Mouse (Mus musculus): Measurements from ENCODE around the gene Pusl1. TPM values are rescaled to one million over a fixed set of nuclear protein-coding genes. Genes with fewer than 3 reads are reported as not detected.

The Pusl1 gene
- total RNA-seq, 2 experiments from 2014 or later: 42.9 to 49.0 TPM

GRCm38 (mm10) chr4:155888181-155888580 is 3.4 kb downstream of the Pusl1 start:
- no peak for DNase-seq (ENCODE audit: low spot score in 2 of 2)

DNA sequence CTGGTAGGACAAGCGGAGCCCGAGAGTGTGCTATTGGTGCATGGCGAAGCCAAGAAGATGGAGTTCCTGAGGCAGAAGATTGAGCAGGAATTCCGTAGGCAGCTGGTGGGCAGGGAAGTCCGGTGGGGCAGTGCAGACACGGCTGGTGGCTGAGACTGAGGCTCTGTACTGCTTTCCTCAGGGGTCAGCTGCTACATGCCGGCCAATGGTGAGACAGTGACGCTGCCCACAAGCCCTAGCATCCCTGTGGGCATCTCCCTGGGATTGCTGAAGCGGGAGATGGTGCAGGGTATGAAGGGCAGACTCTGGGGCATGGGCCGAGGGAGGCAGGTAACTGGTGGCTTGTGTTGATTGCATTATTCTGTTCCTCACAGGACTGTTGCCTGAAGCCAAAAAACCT is 3.9 kb downstream of the Pusl1 start:
- DNase-seq (ENCODE audit: low spot score in 2 of 2): no peak

- DNase-seq (ENCODE audit: low spot score in 2 of 2): no peak
Observed at GRCm38 (mm10) chr4:155886330-155886729, 5.3 kb downstream of the Pusl1 start.

DNA sequence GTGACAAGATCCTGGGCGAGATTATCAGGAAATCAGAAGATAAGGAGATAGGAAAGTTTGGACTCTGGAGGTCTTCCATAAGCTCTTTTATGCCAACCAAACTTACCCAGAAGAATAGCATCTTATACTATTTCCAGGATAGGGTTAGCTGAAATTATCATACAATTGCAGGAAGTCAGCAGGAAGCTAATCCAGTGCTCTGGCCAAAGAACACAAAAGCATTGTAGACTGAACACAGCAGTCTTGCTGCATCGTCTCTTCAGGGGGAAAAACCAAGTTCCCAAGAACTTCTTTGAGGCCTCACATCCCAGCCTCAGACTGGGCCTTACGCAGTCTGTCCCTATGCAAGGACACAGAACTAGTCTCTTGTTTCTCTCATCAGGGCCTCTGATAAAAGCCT is 8.0 kb downstream of the Pusl1 start:
- DNase-seq (ENCODE audit: low spot score in 2 of 2): no peak

GRCm38 (mm10) chr4:155871404-155871803 is 20.2 kb downstream of the Pusl1 start:
- no peak for DNase-seq (ENCODE audit: low spot score in 2 of 2)

DNA sequence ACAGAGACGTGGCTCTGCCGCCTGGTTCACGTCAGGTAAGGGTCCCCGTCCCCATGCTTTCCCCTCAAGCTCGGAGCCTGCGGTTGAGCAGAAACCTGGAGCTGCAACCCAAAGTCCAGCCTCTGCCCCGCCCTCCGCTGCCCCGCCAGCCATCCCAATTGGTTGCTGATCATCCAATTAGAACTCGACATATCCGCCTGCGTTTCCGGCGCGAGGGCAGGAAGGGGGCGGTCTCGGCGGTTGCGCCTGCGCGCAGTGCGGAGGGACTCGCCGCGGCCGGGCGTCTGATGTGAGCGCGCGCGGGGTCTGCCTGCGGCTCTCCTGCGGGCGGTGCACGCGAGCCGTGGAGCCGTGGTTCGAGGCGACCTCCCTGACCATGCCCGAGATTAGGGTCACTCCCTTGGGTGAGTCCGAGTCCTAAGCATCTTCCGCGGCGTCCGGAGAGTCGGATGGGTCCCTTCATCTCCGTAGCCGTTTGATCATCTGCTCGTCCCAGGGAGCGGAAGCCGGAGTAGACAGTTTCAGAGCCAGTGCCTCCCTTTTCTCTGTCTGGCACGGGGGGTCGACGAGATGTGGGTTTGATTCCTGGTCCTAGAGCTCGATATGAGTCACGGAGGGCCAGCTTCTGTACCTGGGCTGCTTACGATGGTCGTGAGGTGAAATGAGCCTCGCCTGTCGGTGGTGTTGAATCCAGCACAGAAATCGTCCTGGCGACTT is 22.1 kb downstream of the Pusl1 start, which contains the start of the genes Cptp and Ints11:
TSS of gene Cptp (minus strand) at position 124 of the 717 bp plus-strand sequence.
TSS of gene Ints11 (plus strand) at position 230 of the 717 bp plus-strand sequence.
- peak; percentile 93 to 94 for DNase-seq (ENCODE audit: low spot score in 2 of 2)

GRCm38 (mm10) chr4:155868614-155869298 is 22.8 kb downstream of the Pusl1 start:
- no peak for DNase-seq (ENCODE audit: low spot score in 2 of 2)

GRCm38 (mm10) chr4:155863001-155863400 is 28.6 kb downstream of the Pusl1 start, which contains the start of gene Tas1r3:
Gene Tas1r3, minus strand, starts transcription at chr4:155863362.
- no peak for DNase-seq (ENCODE audit: low spot score in 2 of 2)

- no peak for DNase-seq (ENCODE audit: low spot score in 2 of 2)
Observed at GRCm38 (mm10) chr4:155861787-155862186, 29.8 kb downstream of the Pusl1 start.

DNA sequence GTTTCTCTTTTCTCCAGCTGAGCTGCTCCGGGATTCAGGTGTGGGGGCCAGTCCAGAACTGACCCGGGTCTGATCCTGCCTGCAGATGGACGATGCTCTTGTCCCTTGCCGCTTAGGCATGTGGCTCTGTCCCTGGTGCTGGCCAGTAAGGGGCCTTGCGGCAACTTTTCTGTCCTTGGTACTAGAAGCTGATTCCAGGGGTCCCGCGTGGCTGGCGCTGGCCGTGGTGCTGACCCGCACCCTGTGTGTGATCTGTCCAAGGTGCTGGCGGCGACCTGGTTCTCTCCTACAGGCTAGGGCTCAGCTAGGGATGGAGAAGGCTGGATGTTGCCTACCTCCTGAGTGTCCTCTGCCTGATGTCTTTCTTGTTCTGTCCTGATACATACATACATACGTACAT is 32.3 kb downstream of the Pusl1 start:
- DNase-seq (ENCODE audit: low spot score in 2 of 2): peak; percentile 46 to 49

DNA sequence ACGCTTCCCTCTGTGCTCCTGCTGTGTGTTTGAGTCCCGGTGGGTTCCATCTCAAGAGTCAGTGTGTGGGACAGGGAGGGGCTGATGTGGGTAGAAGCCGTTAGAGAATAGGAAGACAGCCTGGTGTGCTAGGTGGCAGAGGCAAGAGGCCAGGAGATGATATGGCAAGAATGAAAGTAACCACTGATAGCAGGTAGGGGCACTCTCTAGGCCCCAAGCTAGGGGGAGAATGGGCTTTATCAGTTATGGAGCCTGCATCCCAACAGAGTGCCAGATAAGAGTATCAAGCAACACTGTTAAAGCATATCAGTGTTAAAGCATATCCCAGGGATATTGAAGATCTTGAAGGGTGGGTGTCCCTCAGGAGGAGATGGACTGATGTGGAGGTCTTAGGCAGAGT is 34.7 kb downstream of the Pusl1 start:
- DNase-seq (ENCODE audit: low spot score in 2 of 2): no peak

DNA sequence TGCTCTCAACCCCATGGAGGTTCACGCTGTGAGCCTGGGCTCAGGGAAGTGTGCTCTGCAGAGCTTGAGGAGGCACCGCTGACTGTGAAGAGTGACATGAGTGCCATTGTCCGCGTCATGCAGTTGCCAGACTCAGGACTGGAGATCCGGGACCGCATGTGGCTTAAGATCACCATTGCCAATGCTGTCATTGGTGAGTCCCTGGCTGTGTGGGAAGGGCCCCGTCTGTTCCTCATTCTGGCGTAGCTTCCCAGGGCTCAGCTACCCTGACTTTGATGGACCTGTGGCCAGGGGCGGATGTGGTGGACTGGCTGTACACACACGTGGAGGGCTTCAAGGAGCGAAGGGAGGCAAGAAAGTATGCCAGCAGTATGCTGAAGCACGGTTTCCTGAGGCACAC is 35.5 kb downstream of the Pusl1 start:
- DNase-seq (ENCODE audit: low spot score in 2 of 2): no peak

- DNase-seq (ENCODE audit: low spot score in 2 of 2): no peak
Observed at GRCm38 (mm10) chr4:155854991-155855390, 36.6 kb downstream of the Pusl1 start.

DNA sequence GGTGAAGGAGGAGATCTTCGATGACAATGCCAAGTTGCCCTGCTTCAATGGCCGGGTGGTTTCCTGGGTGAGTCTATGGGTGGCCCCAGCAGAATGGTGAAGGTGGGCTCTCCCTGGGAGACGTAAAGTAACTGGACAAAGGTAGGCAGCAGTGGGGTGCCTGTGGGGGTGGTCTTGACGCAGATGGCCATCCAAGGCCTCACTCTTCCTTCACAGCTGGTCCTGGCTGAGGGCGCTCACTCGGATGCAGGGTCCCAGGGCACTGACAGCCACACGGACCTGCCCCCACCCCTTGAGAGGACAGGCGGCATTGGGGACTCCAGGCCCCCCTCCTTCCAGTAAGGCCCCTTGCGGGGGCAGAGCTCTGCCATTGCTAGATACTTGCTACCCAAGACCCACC is 38.2 kb downstream of the Pusl1 start:
- DNase-seq (ENCODE audit: low spot score in 2 of 2): no peak

- DNase-seq (ENCODE audit: low spot score in 2 of 2): no peak
Observed at GRCm38 (mm10) chr4:155851951-155852411, 39.6 kb downstream of the Pusl1 start.

DNA sequence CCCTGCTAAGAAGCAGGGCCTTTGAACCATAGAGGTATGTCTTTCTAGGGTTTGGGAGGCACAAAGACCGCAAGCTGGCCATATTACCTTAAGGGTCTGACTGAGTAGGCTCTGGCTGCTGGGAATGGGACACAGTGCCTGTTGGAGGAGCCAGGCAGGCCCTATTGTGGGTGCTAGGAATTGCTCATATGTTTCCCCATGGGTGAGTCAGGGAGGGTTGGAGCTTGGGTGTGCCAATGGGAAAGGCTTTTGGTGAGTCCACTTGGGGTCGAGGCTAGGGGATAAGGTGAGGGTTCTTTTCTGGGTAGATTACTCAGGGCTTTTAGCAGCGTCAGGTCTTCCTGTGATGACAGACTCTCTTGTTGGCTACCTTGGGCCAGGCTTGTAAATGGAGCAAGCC is 40.2 kb downstream of the Pusl1 start:
- DNase-seq (ENCODE audit: low spot score in 2 of 2): no peak

DNA sequence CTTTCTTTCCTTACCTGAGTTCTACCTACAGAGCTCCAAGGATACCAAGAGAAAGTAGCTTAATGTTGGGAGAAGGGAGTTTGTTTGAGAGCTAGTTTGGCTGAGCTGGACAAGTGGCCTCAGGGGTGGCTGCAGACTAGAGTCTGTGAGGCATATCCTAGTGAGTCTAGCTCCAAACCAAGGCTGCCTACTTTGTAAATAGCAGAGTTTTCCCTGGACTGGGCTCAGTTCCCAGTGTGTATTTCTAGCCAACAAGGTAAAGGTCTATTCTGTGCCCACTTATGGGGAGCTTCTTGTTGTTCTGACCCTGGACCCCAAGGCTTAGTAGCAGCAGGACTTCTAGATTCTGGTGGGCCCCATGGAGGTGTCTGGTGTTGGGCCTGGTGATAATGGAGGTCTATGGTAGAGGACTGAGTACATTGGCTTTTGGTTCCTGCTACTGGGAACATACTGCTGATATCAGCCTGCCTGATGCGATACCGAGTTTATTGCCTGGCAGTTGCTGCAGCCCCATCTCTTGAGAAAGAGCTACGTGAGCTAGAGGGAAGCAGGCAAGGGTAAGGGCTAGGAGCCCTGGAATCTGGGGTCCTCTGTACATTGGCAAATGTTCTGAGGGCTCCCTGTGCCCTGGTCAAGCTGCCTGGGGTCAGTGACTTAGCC is 41.7 kb downstream of the Pusl1 start:
- DNase-seq (ENCODE audit: low spot score in 2 of 2): no peak

- DNase-seq (ENCODE audit: low spot score in 2 of 2): no peak
Observed at GRCm38 (mm10) chr4:155849391-155849790, 42.2 kb downstream of the Pusl1 start.

- DNase-seq (ENCODE audit: low spot score in 2 of 2): peak in 1 of 2 experiments; percentile 2
Observed at GRCm38 (mm10) chr4:155848434-155849095, 43.0 kb downstream of the Pusl1 start.

GRCm38 (mm10) chr4:155847591-155848352 is 43.8 kb downstream of the Pusl1 start:
- no peak for DNase-seq (ENCODE audit: low spot score in 2 of 2)

All from adrenal gland, postnatal 4 days (tissue).